Mouse (Mus musculus): ENCODE measurements at regions not wholly inside any gene's neighbourhood (a gene's known extent, or its start where the extent isn't known, plus 50 kb on each side); places are given as distances from the start of the nearest gene placed in this dataset.
A peak's percentile ranks its signal among the peaks of the same experiment; 100 is the strongest.
"Not testable (repeated sequence)": the region's sequence is repeated elsewhere in the genome, so short reads cannot be mapped to it uniquely, and the experiment has no call there.

- no peak for DNase-seq (ENCODE audit: low spot score in 2 of 2)
Observed at GRCm38 (mm10) chr16:58137728-58138279, 270.4 kb upstream of the Dcbld2 start.

DNA sequence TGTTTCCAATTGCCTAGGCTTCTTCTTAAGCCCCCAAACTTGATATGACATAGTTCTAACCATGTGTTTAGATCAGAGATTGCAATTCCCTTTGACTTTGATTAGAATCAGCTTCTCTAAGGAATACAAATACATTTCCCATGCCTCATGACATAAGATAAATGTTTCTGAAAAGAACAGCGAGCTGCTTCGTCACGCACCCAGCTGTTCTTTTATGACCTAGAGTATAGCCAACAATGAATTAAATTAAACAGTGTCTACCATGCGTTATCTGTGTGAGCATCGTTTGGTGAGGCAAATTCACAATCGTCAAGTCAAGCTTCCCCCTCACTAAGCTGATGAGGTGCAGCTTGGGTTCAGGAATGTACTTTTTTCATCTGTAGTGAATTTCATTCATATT is 261.8 kb upstream of the Dcbld2 start:
- DNase-seq (ENCODE audit: low spot score in 2 of 2): no peak

GRCm38 (mm10) chr16:58155538-58155937 is 252.7 kb upstream of the Dcbld2 start:
- DNase-seq (ENCODE audit: low spot score in 2 of 2): no peak

GRCm38 (mm10) chr16:58178744-58179401 is 229.4 kb upstream of the Dcbld2 start:
- DNase-seq (ENCODE audit: low spot score in 2 of 2): no peak

GRCm38 (mm10) chr16:58179981-58180380 is 228.3 kb upstream of the Dcbld2 start:
- DNase-seq (ENCODE audit: low spot score in 2 of 2): not testable (repeated sequence)

DNA sequence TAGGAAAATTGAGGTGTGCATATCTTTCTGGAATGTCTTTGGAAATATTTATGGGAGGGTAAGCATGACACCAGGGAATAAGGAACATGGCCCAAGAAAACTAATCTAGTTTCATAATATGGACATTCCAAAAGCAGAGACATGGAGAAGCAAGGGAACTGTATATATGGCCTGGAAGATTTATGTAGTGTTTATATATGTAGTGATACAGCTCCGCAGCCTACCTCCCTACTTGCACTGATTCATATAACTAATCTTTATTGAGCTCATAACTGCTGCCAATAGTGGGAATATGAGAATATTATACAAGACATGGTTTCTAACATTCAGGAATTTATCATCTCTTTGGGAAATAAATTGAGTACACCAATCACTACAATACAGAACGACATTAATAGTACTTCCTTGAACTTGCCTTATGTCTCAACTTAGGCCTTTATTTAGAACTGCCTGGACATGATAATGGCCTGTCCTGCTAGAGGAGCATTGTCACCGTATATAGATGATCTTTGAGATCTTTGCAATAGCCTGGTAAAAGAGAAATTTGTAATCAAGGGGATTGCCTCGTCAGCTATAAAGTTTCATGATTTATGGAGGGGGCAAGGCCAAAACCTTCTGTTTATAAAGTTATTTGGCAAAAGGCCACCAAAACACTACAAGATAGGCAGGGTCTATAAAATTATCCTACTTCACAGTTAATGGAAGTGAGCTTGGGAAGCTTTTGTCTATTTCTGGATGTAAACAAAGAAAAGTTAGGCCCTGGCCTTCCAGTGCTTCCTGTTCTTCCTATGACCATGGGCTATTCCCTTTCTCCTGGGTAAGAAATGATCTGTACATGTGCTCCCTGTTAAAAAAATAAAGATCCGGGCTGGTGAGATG is 213.4 kb upstream of the Dcbld2 start:
- DNase-seq (ENCODE audit: low spot score in 2 of 2): no peak

DNA sequence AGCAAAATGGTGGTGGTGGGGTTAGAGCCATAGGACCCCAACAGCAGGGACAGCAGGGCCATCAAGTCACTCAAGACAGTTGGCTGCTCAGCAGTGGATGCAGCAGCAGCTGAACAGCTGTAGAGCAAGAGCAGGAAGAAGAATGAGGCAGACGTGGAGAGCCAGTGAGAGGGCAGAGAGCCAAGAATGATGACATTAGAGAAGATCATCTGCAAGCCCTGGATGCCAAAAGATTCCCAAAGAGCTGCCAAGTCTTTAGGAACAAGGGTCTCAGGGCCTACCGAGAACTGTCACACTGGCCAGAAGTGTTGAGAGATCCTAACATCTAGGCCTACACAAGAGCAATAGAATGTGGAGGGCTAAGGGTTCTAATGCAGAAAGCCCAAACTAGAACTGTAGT is 196.4 kb upstream of the Dcbld2 start:
- DNase-seq (ENCODE audit: low spot score in 2 of 2): no peak

DNA sequence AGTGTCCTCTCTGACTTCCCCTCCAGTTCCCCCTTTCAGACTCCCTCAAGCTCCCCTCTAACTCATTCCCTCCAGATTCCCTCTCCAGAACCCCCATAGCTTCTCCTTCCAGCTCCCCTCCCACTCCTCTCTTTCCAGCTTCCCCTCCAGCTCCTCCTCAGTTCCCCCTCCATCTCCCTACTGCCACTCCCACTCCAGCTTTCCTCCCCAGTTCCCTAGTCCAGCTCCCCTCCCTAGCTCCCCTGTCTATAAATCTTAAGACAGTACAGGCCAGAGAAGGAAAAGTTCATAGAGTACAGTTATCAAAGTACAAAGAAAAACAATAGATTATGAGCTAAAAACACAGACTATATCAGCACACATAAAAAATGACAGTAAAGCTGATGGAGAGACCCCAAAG is 173.6 kb upstream of the Dcbld2 start:
- DNase-seq (ENCODE audit: low spot score in 2 of 2): no peak

DNA sequence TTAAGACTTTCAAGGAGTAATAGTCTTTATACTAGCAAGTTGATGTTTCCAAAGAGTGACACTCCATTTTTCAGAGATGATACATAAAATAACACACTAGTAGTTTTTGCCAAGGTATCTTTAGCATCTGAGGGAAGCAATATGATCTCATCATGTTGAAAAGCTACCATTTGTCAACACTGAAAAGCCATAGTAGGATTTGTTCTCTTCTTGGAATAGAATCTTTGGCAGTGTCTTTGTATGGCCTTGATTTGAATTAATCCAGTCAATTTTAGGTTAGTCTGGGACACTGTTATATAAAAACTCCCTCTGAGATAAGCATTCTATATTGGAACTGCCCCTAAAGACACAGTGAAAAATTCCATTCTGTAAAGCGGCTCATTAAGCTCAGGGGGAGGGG is 171.4 kb upstream of the Dcbld2 start:
- no peak for DNase-seq (ENCODE audit: low spot score in 2 of 2)

DNA sequence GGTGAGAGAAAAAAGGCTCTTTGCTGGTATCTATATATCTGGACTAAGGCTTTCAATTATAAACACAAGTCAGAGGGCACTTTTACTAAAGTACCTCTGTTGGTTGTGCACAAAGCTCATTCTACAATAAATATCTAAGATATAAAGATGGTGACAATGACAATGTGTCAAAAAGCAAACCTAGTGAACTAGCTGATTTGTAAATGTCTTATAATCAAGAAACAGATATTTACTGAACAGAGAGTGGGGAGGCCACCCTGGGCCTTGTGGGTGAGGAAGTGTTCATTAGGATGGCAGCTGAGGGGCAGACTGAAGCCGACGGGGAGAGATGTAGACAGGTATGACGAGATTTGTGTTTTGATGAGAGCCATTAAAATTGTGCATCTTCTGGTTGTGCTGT is 132.0 kb upstream of the Dcbld2 start:
- DNase-seq (ENCODE audit: low spot score in 2 of 2): no peak

DNA sequence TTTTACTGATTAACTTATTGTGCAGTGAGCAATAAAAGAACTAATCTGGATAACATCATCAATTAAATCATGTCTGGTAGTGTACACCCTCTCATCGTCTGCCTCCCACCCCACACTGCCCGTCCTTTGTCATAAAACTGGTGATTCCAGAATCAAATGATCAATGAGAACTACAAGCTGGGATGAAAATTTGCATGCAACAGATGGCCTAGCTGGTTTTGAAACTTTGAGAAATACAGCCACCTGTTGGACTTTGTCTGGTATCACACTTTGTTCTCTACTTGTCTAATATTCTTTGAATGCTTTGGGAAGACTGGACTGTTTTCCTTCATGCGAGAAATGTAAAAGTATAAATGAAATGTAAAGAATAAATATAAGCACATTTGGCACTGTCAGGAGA is 126.8 kb upstream of the Dcbld2 start:
- peak in 1 of 2 experiments; percentile 69 for DNase-seq (ENCODE audit: low spot score in 2 of 2)

DNA sequence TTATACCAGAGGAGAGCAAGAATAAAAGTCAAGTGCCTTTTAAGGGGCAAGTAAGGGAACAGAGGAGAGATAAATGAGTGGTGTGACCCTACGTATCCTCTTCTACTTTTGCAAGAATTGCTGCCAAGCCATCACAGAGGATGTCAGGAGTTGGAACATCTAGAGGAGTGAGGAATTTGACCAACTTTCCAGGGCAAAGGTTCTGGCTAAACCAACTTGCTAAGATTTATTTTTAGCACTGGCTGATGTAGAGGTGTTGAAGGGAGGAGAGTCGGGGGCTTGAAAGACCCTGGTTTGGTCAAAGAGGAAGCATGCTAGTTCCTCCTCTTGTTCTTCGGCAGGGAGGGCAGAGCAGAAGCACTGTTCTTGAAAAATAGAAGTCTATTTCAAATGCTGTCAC is 113.8 kb upstream of the Dcbld2 start:
- no peak for DNase-seq (ENCODE audit: low spot score in 2 of 2)

- no peak for DNase-seq (ENCODE audit: low spot score in 2 of 2)
Observed at GRCm38 (mm10) chr16:58295128-58295527, 113.1 kb upstream of the Dcbld2 start.

GRCm38 (mm10) chr16:58299495-58299894 is 108.7 kb upstream of the Dcbld2 start:
- peak; percentile 66 to 73 for DNase-seq (ENCODE audit: low spot score in 2 of 2)

DNA sequence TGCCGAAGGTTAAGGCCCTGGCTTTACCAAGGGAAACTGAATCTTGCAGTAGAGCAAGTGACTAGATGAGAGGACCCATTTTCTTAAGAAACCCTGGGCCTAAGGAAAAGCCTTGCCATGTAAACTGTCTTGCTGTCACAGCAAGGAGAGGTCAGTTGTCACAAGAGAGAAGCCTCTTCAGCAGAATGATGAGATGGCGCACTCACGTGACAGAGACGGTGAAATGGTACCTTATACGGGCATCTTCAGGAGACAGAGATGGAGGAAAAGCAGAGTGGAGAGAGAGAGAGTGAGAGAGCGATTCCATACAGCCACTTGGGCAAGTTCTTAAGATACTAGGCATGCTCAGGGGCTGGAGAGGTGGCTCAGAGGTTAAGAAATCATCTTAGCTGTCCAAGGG is 108.1 kb upstream of the Dcbld2 start:
- no peak for DNase-seq (ENCODE audit: low spot score in 2 of 2)

DNA sequence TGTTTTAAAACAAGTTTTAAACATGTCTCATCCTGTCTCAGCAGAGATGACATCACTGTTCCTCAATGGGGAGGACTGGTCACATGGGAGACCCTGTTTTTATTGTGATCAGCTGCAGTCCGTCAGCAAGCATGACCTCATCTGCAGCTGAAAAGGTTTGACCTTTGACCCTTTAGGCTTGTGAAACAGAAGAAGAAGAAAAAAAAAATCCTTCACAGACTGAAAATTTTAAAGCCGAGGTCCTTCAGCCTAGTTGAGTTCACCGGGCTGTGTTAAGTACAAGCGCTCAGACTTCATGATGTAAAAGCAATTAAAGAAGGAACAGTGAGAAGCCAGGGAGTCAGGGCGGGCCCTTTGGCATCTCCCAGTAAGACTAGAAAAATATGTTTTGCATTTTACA is 104.7 kb upstream of the Dcbld2 start:
- DNase-seq (ENCODE audit: low spot score in 2 of 2): no peak

DNA sequence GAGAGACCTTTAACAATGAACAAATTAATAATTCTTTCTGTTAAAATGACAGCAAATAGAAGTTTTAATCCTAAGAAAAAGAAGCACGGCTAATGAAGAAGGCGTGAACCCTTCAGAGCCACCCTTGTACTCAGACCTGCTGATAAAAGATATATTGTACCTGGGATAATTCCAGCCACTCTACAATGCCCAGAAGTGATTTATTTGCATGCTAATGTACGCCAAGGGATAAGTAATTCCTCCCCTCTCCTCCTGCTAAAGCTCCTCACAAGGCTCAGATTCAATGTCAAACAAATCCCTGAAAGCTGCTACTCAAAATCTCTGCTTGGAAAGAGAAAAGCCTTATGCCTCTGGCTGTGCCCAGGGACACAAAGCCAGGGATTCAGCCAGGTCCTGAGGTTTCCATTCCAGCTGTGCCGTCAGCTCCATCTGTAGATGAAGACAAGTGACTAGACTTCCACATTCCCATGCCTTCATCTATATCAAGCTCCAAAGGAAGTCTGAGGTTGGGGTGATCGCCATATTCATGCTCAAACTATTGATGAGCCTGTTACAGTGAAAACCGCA is 91.3 kb upstream of the Dcbld2 start:
- DNase-seq (ENCODE audit: low spot score in 2 of 2): no peak

- DNase-seq (ENCODE audit: low spot score in 2 of 2): no peak
Observed at GRCm38 (mm10) chr16:58331087-58331486, 77.2 kb upstream of the Dcbld2 start.

DNA sequence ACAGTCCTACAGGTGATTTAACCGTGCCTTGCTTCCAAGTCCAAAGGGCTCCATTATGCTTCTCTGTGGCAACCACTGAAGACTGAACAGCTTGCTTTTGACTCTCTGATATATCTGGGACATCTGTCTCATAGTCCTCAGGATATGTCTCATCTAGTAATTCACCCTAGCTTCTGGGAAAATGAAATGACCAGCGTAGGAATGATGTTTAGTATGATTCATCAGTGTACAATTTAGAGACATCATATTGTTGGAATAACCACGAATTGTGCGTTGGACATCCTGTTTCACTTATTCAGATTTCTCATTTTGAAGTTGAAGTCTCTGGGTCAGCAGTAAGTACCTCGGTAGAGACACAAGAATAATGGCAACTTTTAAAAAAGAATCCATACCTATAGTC is 64.3 kb upstream of the Dcbld2 start:
- no peak for DNase-seq (ENCODE audit: low spot score in 2 of 2)

DNA sequence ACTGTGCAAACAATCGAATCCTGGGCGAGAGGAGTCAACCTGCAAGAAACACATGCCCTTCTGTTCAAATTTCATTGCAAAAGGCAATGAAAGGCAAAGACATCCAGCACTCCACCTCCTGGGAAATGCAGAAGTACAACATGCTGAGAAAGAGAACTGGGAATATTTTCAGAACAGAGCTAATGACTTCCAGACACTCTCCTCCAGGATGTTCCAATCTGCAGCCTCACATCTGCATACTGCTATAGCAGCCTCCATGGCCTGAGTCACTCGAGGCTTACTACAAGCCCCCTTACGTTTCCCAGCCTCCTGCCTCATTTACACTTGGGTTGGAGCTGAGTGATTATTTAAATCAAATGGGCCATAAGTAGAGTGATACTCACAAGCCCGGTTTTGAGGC is 58.9 kb upstream of the Dcbld2 start:
- DNase-seq (ENCODE audit: low spot score in 2 of 2): no peak

- no peak for DNase-seq (ENCODE audit: low spot score in 2 of 2)
Observed at GRCm38 (mm10) chr16:58349802-58350201, 58.4 kb upstream of the Dcbld2 start.

DNA sequence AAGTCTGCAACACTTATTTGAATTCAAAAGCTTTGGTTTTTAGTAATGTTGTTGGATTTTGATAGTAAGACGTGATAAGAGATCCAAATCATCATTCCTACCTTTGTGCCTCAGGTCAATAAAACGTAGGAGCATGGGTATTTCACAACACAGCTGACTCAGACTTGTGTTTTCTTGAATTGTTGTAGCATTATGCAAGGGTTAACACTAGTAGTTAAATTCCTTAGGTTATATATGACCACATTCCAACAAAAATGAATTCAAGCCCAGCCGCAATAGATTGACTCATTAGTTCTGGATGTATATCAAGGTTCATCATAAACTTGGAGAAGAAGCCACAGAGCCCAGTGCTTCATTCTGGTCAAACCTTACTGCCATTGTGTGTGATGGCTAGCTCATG is 56.1 kb upstream of the Dcbld2 start:
- no peak for DNase-seq (ENCODE audit: low spot score in 2 of 2)
